Mouse (Mus musculus) kidney, adult 2 months (tissue): Measurements from ENCODE around the gene Olfr50. TPM values are rescaled to one million over a fixed set of nuclear protein-coding genes. Genes with fewer than 3 reads are reported as not detected.

Source experiments
- DNase-seq: peaks from one replicate; pipeline ENCODE4 v3.0.0; 2021
- H3K27ac ChIP-seq: fragments of 200-500 bp; 2 replicates; pipeline ENCODE4 v1.5.1; 2012; ENCODE audit warnings: low read depth, low read length, control low read depth, inconsistent platforms; ENCODE audit not compliant: insufficient read depth
- H3K27me3 ChIP-seq: fragments of 200-500 bp; replicated peaks from 2 replicates; pipeline ENCODE4 v1.6.1; 2012; ENCODE audit warnings: mild to moderate bottlenecking, moderate library complexity, low read length, inconsistent platforms; ENCODE audit not compliant: control insufficient read depth, insufficient read depth
- H3K36me3 ChIP-seq: fragments of 200-500 bp; 2 replicates; pipeline ENCODE4 v1.6.1; 2012; ENCODE audit warnings: mild to moderate bottlenecking, moderate library complexity, low read length, inconsistent platforms; ENCODE audit not compliant: control insufficient read depth, insufficient read depth
- H3K4me1 ChIP-seq: fragments of 200-500 bp; 2 replicates; pipeline ENCODE4 v1.6.1; 2011; ENCODE audit warnings: low read length; ENCODE audit not compliant: control insufficient read depth, insufficient read depth
- H3K4me3 ChIP-seq: fragments of 200-500 bp; 2 replicates; pipeline ENCODE4 v1.5.1; 2011; ENCODE audit warnings: mild to moderate bottlenecking, low read depth, low read length, control low read depth; ENCODE audit not compliant: insufficient read depth
- CTCF ChIP-seq: fragments of 200-500 bp; conservative IDR thresholded peaks from 2 replicates; pipeline ENCODE4 v1.5.1; 2011; ENCODE audit warnings: low read depth, mild to moderate bottlenecking, control low read depth, low read length, moderate library complexity, mixed read lengths; ENCODE audit not compliant: insufficient read depth, insufficient read length
- POLR2A ChIP-seq: fragments of 200-500 bp; IDR thresholded peaks from one replicate; pipeline ENCODE4 v1.6.1; 2011; ENCODE audit warnings: low read depth, low read length, control low read depth
- WGBS: fragments of 180-500 bp; shearing (Covaris S2); methylation state at CpG from one replicate; pipeline ENCODE4 v1.1.7; 2018; 5-methylcytosine and 5-hydroxymethylcytosine counted together
- polyA plus RNA-seq: library from polyadenylated mRNA; depleted of rRNA; stranded (reverse); fragments of >200 nt; gene quantifications from 2 replicates; pipeline ENCODE4 v1.2.3, GENCODE M21; 2012; rRNA removed

The Olfr50 gene
- not detected in 2 replicates for polyA plus RNA-seq

GRCm38 (mm10) chr2:36790238-36790637, at the start of gene Olfr50:
Olfr50 (plus strand) TSS chr2:36790538.
- 70% methylated on average over 2 of the region's 2 CpGs for WGBS
- TF ChIP-seq POLR2A = no peak
- H3K4me3 ChIP-seq = no peak within 1 kb of the TSS

GRCm38 (mm10) chr2:36783976-36784375, 6.4 kb upstream of the Olfr50 start, which contains the start of gene Olfr348:
Olfr348 (plus strand) TSS chr2:36784276.
- Histone ChIP-seq H3K4me3 (no peak within 1 kb of the TSS), H3K4me1 (no peaks in the 10 kb centered on the region), H3K36me3 (no peaks in the 10 kb centered on the region), H3K27ac (no peak within 1 kb of the TSS), H3K27me3 (no peaks in the 10 kb centered on the region)
- no peak for DNase-seq
- TF ChIP-seq CTCF (no peak), POLR2A (no peak)
- 57% methylated on average over 2 of the region's 2 CpGs for WGBS

More at GRCm38 (mm10) chr2:36790238-36790637, at the start of gene Olfr50:
- no peaks in the 10 kb centered on the region for H3K4me1 ChIP-seq
- no peaks in the 10 kb centered on the region for H3K36me3 ChIP-seq
- no peaks in the 10 kb centered on the region for H3K27me3 ChIP-seq
- DNase-seq = no peak
- H3K27ac ChIP-seq = no peak within 1 kb of the TSS

- DNase-seq = no peak
- TF ChIP-seq CTCF (no peak), POLR2A (no peak)
- H3K36me3 ChIP-seq = no peaks in the 10 kb centered on the region
- H3K27ac ChIP-seq = no peak within 1 kb of the TSS
- H3K27me3 ChIP-seq = no peaks in the 10 kb centered on the region
- H3K4me1 ChIP-seq = no peaks in the 10 kb centered on the region
- H3K4me3 ChIP-seq = no peak within 1 kb of the TSS
- WGBS = 63% methylated on average over 1 of the region's 1 CpGs
Observed at GRCm38 (mm10) chr2:36816932-36817331, 26.6 kb downstream of the Olfr50 start, which contains the start of gene Olfr3. Olfr3 (minus strand) TSS chr2:36817032.

DNA sequence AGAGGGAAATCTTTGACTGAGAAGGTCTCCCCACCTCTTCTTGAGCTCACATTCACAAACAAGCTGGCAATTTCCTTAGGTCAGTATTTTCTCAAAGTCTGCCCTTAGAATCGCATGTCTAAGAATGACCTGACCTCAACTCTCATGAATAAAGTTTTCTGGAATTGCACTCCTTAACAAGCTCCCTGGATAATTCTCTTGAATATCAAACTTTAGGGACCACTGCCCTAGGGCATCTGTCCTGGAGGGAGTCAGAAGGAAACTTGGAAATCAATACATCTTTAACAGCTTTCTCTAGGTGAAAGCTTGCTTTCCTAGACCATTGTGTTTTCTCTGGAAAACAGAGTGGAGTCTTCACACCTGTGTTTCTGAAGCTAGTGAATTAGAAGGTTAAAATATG, 55.7 kb downstream of the Olfr50 start, which contains the start of gene Olfr350:
Gene Olfr350 (plus strand): TSS at position 301 of the 400 bp plus-strand sequence.
- H3K4me1 ChIP-seq = no peaks in the 10 kb centered on the region
- H3K4me3 ChIP-seq = no peak within 1 kb of the TSS
- no peak for DNase-seq
- H3K27me3 ChIP-seq = no peaks in the 10 kb centered on the region
- H3K36me3 ChIP-seq = no peaks in the 10 kb centered on the region
- TF ChIP-seq CTCF (no peak), POLR2A (no peak)
- H3K27ac ChIP-seq = no peak within 1 kb of the TSS
- WGBS = 87% methylated on average over 1 of the region's 1 CpGs

Other genes with a start within 250 kb of the Olfr50 start
- not detected in 2 replicates for gene Olfr344, start 223.9 kb upstream of the Olfr50 start, polyA plus RNA-seq
- gene Olfr345, start 150.5 kb upstream of the Olfr50 start, polyA plus RNA-seq = not detected in 2 replicates
- gene Olfr346, start 104.8 kb upstream of the Olfr50 start, polyA plus RNA-seq = not detected in 2 replicates
- gene Olfr347, start 58.6 kb upstream of the Olfr50 start, polyA plus RNA-seq = not detected in 2 replicates
- not detected in 2 replicates for gene Olfr348, start 6.3 kb upstream of the Olfr50 start, polyA plus RNA-seq
- not detected in 2 replicates for gene Olfr3, start 26.5 kb downstream of the Olfr50 start, polyA plus RNA-seq
- not detected in 2 replicates for gene Olfr350, start 55.8 kb downstream of the Olfr50 start, polyA plus RNA-seq
- not detected in 2 replicates for gene Olfr351, start 72.1 kb downstream of the Olfr50 start, polyA plus RNA-seq
- gene Olfr352, start 77.9 kb downstream of the Olfr50 start, polyA plus RNA-seq = not detected in 2 replicates
- not detected in 2 replicates for gene Olfr353, start 102.4 kb downstream of the Olfr50 start, polyA plus RNA-seq
- not detected in 2 replicates for gene Olfr354, start 115.1 kb downstream of the Olfr50 start, polyA plus RNA-seq
- not detected in 2 replicates for gene Olfr355, start 138.4 kb downstream of the Olfr50 start, polyA plus RNA-seq
- not detected in 2 replicates for gene Olfr356, start 146.6 kb downstream of the Olfr50 start, polyA plus RNA-seq
- gene Olfr357, start 203.3 kb downstream of the Olfr50 start, polyA plus RNA-seq = not detected in 2 replicates
- not detected in 2 replicates for gene Olfr358, start 218.8 kb downstream of the Olfr50 start, polyA plus RNA-seq